Mouse (Mus musculus): Measurements from ENCODE around the gene Prpf40b. TPM values are rescaled to one million over a fixed set of nuclear protein-coding genes. Genes with fewer than 3 reads are reported as not detected.

Prpf40b gene
- total RNA-seq, 2 experiments from 2014 or later: 21.9 to 25.4 TPM

Other genes starting within 250 kb of the Prpf40b start
- under 1 TPM; 0.43 to 0.88 TPM for gene Prph, start 239.9 kb upstream of the Prpf40b start, total RNA-seq (2021)
- under 1 TPM in 1 of 2 experiments, not detected in 1; 0.21 TPM for gene Troap, start 220.5 kb upstream of the Prpf40b start, total RNA-seq (2021)
- not detected for gene C1ql4, start 207.3 kb upstream of the Prpf40b start, total RNA-seq (2021)
- under 1 TPM in 1 of 2 experiments, not detected in 1; 0.19 TPM for gene Dnajc22, start 201.9 kb upstream of the Prpf40b start, total RNA-seq (2021)
- 1 to 10 TPM; 3.8 to 4.6 TPM for gene Spats2, start 169.2 kb upstream of the Prpf40b start, total RNA-seq (2021)
- gene Kcnh3, start 70.2 kb upstream of the Prpf40b start, total RNA-seq (2021): not detected
- gene Mcrs1, start 43.1 kb upstream of the Prpf40b start, total RNA-seq (2021): 10 to 100 TPM; 22.1 to 25.2 TPM
- not detected for gene Fam186b, start 801 bp downstream of the Prpf40b start, total RNA-seq (2021)
- 1 to 10 TPM; 4.2 to 7.7 TPM for gene Fmnl3, start 75.4 kb downstream of the Prpf40b start, total RNA-seq (2021)
- 100 to 1,000 TPM; 197 to 208 TPM for gene Tmbim6, start 97.8 kb downstream of the Prpf40b start, total RNA-seq (2021)
- gene Nckap5l, start 162.7 kb downstream of the Prpf40b start, total RNA-seq (2021): 1 to 10 TPM; 1.6 to 1.9 TPM
- 1 to 10 TPM; 4.2 to 5.1 TPM for gene Bcdin3d, start 179.6 kb downstream of the Prpf40b start, total RNA-seq (2021)
- under 1 TPM in 1 of 2 experiments, not detected in 1; 0.12 TPM for gene Faim2, start 233.1 kb downstream of the Prpf40b start, total RNA-seq (2021)

Measured in gastrocnemius, adult 18-20 months (tissue).